Mouse (Mus musculus) heart, embryonic 10.5 days (tissue): ENCODE results near the gene Ddx56. TPM values are rescaled to one million over a fixed set of nuclear protein-coding genes. Genes with fewer than 3 reads are reported as not detected.
A peak's percentile ranks its signal among the peaks of the same experiment; 100 is the strongest.

ENCODE experiments used
- DNase-seq: peaks from one replicate; pipeline ENCODE4 v3.0.0-alpha.2; 2017; ENCODE audit warnings: low spot score
- H3K27ac ChIP-seq: fragments of 300-500 bp; sonication (generic); 2 replicates; pipeline ENCODE4 v1.5.1; 2016; ENCODE audit warnings: mild to moderate bottlenecking
- H3K27me3 ChIP-seq: fragments of 300-500 bp; sonication (generic); 2 replicates; pipeline ENCODE4 v1.6.1; 2016; ENCODE audit warnings: mild to moderate bottlenecking; ENCODE audit not compliant: poor library complexity, insufficient read depth, severe bottlenecking
- H3K36me3 ChIP-seq: fragments of 300-500 bp; sonication (generic); 2 replicates; pipeline ENCODE4 v1.6.1; 2016; ENCODE audit warnings: mild to moderate bottlenecking, moderate library complexity
- H3K4me1 ChIP-seq: fragments of 300-500 bp; sonication (generic); 2 replicates; pipeline ENCODE4 v1.6.1; 2016; ENCODE audit warnings: mild to moderate bottlenecking
- H3K4me3 ChIP-seq: fragments of 300-500 bp; sonication (generic); 2 replicates; pipeline ENCODE4 v1.5.1; 2016; ENCODE audit warnings: mild to moderate bottlenecking, moderate library complexity
- H3K9me3 ChIP-seq: fragments of 300-500 bp; sonication (generic); 2 replicates; pipeline ENCODE4 v1.6.1; 2016; ENCODE audit warnings: mild to moderate bottlenecking, moderate library complexity
- WGBS: fragments of 180-500 bp; shearing (Covaris S2); methylation state at CpG from one replicate; pipeline ENCODE4 v1.1.7; 2016; 5-methylcytosine and 5-hydroxymethylcytosine counted together
- polyA plus RNA-seq: library from polyadenylated mRNA; unstranded; fragments of >200 nt; fragmentation: Nextera tagmentation; extraction: Ambion mirVana; gene quantifications from 2 replicates; pipeline ENCODE4 v1.2.1, GENCODE M21; 2016

Gene Ddx56
- polyA plus RNA-seq, 1 experiment from 2014 or later: 111 TPM

DNA sequence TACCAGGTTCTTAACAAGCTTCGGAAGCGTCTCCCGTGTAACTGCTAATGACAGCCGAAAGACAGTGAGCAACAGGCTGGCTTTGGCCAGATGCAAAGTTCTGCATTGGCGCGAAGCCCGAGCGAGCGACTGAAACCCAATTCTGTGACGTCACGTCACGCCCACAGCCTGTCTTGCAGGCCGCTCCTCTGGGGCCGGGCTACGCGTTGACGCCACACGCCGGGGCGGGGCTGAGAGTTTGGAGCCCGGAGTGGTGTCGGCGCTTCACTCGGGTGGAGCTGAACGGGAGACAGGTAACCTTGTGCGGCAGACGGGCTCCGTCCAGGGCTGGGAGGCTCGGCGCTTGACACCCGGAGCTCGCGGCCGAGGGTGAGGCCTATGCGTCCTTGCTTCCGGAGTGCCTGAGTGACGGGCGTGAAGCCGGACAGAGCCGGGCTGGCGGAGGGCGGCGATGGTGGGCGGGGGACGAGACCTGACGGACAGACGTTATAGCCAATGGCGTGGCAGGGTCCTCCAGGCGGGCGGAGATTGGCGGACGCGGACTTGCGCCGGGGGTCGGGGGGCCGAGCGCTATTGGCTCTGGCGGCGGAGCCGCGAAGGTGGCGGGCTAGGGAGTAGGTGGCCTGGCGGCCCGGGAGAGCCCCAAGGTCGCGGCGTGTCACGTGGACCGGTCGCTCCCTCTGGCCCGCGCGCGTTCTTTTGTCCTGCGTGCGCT, 24.0 kb upstream of the Ddx56 start, which contains the start of gene Ogdh:
Gene Ogdh (plus strand): TSS at position 233 of the 715 bp plus-strand sequence.
- Histone ChIP-seq H3K9me3 (no peaks in the 10 kb centered on the region), H3K4me1 (peaks cover 16% of the 10 kb centered on the region; the same call in 1 of the 2 replicates), H3K36me3 (no peaks in the 10 kb centered on the region), H3K27ac (peak within 1 kb of the TSS; percentile 95), H3K27me3 (no peaks in the 10 kb centered on the region), H3K4me3 (peak within 1 kb of the TSS; percentile 85)
- peak; percentile 99 for DNase-seq
- WGBS: under 1% methylated on average over 76 of the region's 77 CpGs

DNA sequence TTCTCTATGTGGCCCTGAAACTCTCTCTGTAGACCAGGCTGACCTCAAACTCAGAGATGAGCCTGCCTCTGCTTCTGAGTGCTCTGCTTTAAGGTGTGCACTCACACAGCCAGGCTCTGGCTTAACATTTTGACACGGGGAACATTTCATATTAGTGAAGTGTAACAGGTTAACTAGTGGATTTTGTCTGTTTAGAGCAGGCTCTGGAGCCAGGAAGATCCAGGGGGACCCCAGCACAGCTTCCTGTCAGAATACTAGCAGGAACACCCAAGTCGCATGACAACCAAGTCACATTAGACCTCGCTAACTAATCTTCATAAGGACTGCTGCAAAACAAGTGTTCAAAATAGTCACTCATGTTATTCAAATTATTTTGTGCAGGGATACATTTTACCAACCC, 23.3 kb upstream of the Ddx56 start:
- Histone ChIP-seq H3K4me3 (peak overlapping the region; percentile 85), H3K27me3 (no peaks in the 10 kb centered on the region), H3K36me3 (no peaks in the 10 kb centered on the region), H3K9me3 (no peaks in the 10 kb centered on the region), H3K27ac (peak overlapping the region; percentile 95), H3K4me1 (peaks cover 16% of the 10 kb centered on the region; the same call in 1 of the 2 replicates)
- WGBS: 25% methylated on average over 3 of the region's 3 CpGs
- DNase-seq: no peak

DNA sequence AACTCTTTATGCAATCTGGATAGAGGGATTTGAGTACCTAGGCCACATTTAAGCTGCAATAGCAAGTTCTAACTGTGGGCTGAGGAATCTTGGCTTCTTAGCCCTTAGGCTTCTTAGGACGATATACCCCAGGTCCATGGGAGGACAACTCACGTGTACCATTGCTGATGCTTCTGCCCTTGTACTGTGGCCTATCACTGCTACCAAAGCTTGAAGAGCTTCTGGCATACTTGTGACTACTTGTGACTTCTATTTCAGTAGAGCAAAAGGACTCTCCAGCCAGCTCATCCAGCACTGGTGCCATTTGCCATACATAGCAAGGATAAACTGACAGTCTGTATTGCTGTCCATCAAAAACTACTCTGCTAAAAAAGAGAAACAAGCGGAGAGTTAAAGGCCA, 22.6 kb upstream of the Ddx56 start:
- Histone ChIP-seq H3K36me3 (no peaks in the 10 kb centered on the region), H3K27me3 (no peaks in the 10 kb centered on the region), H3K9me3 (no peaks in the 10 kb centered on the region), H3K4me3 (no peak overlapping the region), H3K4me1 (peaks cover 16% of the 10 kb centered on the region; the same call in 1 of the 2 replicates), H3K27ac (no peak overlapping the region)
- no peak for DNase-seq
- WGBS: 85% methylated on average over 3 of the region's 3 CpGs

DNA sequence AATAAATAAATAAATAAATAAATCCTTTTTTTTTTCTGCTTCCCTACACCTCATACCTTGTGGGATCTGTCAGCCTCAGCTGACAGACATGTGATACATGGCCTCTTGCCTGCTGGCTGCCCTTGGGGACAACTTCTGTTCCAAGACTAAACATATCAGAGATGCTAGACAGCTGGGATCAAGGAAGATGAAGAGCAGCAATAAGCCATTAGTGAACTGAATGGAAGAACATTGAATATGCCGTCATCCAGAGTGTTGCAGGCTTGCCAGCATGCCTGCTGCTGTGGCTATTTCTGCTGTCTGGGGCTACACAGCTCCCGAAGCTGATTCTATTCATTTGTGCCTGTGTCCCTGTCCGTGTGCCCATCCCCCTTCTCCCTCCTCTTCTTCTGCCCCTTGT, 15.4 kb upstream of the Ddx56 start:
- no peak for DNase-seq
- H3K4me3 ChIP-seq: no peak overlapping the region
- peaks cover 5% of the 10 kb centered on the region; the same call in 1 of the 2 replicates for H3K9me3 ChIP-seq
- 89% methylated on average over 3 of the region's 3 CpGs for WGBS
- H3K36me3 ChIP-seq: no peaks in the 10 kb centered on the region
- H3K4me1 ChIP-seq: no peaks in the 10 kb centered on the region
- H3K27ac ChIP-seq: no peak overlapping the region
- no peaks in the 10 kb centered on the region for H3K27me3 ChIP-seq

DNA sequence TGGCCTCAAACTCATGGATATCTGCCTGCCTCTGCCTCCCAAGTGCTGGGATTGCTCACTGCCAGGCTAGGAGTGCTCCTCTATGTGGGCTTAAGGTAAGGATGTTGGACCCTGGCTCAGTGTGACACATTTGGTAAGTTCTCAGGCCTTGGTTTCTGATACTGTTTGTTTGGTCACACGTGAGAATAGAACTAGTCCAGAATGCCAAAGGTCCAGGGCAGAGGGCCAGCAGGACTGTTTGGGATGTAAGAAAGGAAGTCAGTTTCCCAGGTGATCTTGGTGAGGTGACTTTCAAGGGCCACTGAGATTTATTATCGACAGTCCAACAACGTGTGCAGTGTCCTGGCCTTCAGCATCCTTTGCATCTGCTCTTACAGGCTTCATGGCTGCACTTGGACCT, 8.9 kb upstream of the Ddx56 start:
- Histone ChIP-seq H3K4me1 (peaks cover 14% of the 10 kb centered on the region), H3K9me3 (peaks cover 5% of the 10 kb centered on the region; the same call in 1 of the 2 replicates), H3K27me3 (no peaks in the 10 kb centered on the region), H3K36me3 (peaks cover 12% of the 10 kb centered on the region), H3K4me3 (no peak overlapping the region), H3K27ac (no peak overlapping the region)
- DNase-seq: no peak
- 80% methylated on average over 3 of the region's 3 CpGs for WGBS

DNA sequence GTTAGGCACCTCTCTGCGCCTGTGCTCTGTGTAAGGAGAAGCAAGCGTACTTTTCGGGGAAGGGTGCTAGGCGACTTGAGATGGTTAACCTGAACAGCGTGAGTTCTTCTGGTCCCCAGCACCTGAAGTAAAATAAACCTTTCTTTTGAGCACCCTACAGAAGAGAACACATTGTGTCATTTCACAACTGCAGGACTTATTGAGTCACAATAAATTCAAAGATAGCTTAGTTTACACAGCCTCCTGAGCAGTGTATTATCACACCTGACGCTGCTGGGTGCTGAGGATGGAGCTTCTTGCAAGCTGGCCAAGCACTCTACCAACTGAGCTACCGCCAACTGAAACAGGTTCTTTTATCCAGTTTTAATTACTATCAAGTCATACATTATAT, 7.5 kb upstream of the Ddx56 start:
- DNase-seq: no peak
- Histone ChIP-seq H3K9me3 (peaks cover 3% of the 10 kb centered on the region; the same call in 1 of the 2 replicates), H3K36me3 (peaks cover 24% of the 10 kb centered on the region), H3K27me3 (no peaks in the 10 kb centered on the region), H3K4me3 (peak overlapping the region; percentile 96), H3K27ac (peak overlapping the region; percentile 90), H3K4me1 (peaks cover 14% of the 10 kb centered on the region)
- 23% methylated on average over 7 of the region's 7 CpGs for WGBS

DNA sequence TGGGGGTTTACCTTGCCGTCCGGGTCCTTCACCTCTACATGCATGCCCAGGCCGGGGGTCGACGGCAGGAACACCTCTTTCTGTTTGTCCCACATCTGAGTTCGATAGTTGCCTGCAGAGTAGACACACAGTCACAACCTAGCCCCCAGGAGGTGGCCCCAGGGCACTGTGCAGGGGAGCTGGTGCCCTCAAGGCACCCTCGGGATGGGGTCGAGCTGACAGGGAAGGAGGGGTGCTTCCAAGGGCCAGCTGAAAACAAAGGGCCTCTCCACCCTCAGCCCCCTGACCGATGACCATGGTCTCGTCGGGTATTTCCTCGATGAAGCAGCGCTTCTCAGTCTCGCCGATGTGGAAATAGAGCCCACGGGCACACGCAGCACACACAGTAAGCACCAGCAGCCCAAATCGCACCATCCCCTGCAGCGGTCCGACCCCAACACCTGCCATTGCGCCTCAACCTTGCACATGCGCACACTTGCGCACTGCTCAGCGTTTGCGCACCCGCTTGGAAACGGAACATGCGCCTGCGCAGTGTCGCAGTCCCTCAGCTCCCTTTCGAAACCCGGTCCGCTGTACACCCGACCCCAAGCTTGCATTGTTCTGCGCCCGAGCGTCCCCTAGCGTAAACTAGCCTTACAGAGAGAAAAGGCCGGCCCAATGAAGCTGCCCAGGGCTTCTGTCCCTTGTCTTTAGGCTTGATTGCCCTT, 7.0 kb upstream of the Ddx56 start, which contains the start of gene Tmed4:
Gene Tmed4 (minus strand): TSS at position 484 of the 707 bp plus-strand sequence.
- Histone ChIP-seq H3K9me3 (no peaks in the 10 kb centered on the region), H3K4me1 (peaks cover 14% of the 10 kb centered on the region), H3K4me3 (peak within 1 kb of the TSS; percentile 96), H3K36me3 (peaks cover 24% of the 10 kb centered on the region), H3K27ac (peak within 1 kb of the TSS; percentile 90), H3K27me3 (no peaks in the 10 kb centered on the region)
- under 1% methylated on average over 39 of the region's 39 CpGs for WGBS
- DNase-seq: peak; percentile 97

DNA sequence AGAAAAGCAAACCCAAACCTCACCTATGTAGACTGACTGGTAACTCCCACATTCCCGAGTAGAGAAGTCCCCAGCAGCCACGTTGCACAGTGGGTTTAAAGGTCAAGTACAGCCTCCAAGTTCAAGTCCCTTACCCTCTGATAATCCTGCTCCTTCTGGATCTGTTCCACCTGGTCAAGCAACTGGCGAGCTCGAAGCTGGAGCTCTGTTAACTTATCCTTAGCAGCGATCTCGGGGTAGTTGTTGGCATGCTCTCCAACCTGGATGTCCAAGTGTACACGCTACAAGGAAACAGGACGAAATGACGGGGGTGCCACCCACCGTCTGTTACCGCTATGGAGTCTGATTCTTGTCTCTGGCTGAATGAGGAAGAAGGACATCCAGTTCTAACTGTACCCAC, 6.0 kb upstream of the Ddx56 start:
- no peaks in the 10 kb centered on the region for H3K27me3 ChIP-seq
- H3K36me3 ChIP-seq: peaks cover 24% of the 10 kb centered on the region
- H3K27ac ChIP-seq: peak overlapping the region; percentile 90; the same call in 1 of the 2 replicates
- H3K4me3 ChIP-seq: peak overlapping the region; percentile 96
- DNase-seq: no peak
- 69% methylated on average over 11 of the region's 11 CpGs for WGBS
- no peaks in the 10 kb centered on the region for H3K9me3 ChIP-seq
- H3K4me1 ChIP-seq: peaks cover 14% of the 10 kb centered on the region

DNA sequence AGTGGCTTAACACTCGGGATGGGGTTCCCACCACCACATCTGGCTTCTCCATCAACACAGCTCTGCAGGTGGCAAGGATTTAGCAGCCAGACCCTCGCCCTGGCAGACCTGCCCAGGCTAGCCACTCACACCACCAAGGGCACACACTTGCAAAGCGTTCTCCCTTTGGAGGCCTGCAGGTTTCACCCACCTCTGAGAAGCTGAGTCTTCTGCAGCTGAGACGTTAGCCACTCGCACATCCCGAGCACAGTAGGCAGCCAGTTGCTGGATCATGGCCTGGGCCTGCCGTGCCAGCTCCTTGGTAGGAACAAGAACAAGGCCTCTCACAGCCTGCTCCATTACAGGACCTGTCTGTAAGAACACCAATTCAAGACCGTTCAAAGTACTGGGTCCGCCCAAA, 951 bp downstream of the Ddx56 start:
- H3K9me3 ChIP-seq: no peaks in the 10 kb centered on the region
- no peaks in the 10 kb centered on the region for H3K27me3 ChIP-seq
- H3K4me3 ChIP-seq: peak overlapping the region; percentile 88
- WGBS: 63% methylated on average over 9 of the region's 9 CpGs
- no peak for DNase-seq
- peaks cover 8% of the 10 kb centered on the region for H3K4me1 ChIP-seq
- H3K27ac ChIP-seq: peak overlapping the region; percentile 90; the same call in 1 of the 2 replicates
- H3K36me3 ChIP-seq: peaks cover 61% of the 10 kb centered on the region

DNA sequence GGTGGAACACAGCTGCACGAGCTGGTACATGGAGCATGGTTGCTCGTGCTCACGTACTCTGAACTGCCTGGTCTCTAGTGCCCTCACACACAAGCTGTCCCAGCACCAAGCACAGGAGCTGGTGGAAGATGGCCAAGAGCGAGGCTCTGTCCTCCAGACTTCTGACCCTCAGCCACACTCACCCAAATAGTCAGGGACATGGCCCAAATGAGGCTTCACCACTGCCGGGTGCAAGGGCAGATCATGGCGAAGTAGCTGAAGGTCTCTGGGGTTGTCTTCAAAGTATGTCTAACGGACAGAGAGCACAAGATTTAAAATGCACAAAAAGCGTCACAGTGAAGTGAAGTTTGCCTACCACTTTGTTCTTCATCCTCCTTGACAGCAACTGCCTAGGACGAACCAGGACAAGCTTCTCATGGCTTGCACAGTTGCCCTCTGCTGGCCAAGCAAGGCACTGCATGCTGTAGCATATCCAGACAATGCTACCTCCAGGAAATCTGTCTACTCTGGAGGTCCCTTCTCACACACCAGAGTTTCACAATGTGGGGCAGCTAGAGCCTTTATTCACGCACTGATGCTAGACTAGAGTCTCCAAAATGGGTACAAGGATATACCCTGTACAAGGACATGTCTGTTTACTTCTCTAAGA, 6.0 kb downstream of the Ddx56 start:
- no peaks in the 10 kb centered on the region for H3K27me3 ChIP-seq
- H3K4me3 ChIP-seq: no peak overlapping the region
- peaks cover 92% of the 10 kb centered on the region for H3K36me3 ChIP-seq
- H3K27ac ChIP-seq: no peak overlapping the region
- no peak for DNase-seq
- peaks cover 4% of the 10 kb centered on the region for H3K4me1 ChIP-seq
- WGBS: 83% methylated on average over 10 of the region's 10 CpGs
- no peaks in the 10 kb centered on the region for H3K9me3 ChIP-seq

DNA sequence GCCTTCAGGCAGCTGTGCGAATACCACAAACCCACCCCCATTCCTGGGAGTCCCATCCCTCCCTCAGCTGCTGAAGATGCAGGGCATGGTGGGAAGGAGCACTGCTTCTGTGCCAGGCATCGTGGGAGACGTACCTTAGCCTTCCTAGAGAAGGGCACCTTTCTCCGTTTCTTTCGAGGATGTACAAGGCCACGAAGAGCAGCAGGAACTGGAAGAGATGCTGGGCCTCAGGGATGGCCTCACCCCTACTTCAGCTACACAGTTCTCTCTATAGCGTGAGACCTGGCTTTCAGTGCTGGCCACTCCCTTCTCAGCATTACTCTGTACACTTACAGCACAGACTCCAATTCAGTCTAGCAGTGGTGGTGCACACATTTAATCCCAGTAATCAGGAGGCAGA, 8.2 kb downstream of the Ddx56 start:
- WGBS: 94% methylated on average over 7 of the region's 7 CpGs
- no peaks in the 10 kb centered on the region for H3K4me1 ChIP-seq
- no peak overlapping the region for H3K27ac ChIP-seq
- H3K4me3 ChIP-seq: no peak overlapping the region
- no peaks in the 10 kb centered on the region for H3K9me3 ChIP-seq
- H3K36me3 ChIP-seq: peaks cover 73% of the 10 kb centered on the region
- no peak for DNase-seq
- H3K27me3 ChIP-seq: no peaks in the 10 kb centered on the region

DNA sequence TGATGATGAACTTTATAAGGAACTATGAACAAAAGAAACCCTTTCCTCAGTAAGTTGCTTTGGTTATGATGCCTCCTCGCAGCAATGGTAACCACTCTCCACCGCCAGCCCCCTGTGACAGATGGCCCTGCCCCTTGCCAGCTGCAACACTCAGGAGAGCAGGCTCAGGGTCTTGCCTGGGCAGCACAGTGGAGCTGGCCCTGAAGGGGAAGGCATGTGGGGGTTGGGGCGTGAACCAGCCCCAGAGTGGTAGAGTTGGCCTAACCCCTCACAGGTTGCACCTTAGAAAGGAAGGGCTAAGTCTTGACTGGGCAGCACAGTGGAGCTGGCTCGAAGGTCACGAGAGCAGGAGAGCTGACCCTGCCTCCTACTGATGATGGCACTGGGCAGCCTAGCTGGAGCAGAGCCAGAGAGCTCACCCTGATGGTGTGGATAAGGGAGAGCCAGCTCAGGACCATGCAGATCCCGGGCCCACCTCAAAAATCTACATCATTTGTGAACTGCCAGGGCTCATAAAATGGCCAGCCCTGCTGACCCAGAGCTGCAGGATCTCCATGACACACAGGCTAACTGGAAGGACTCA, 11.0 kb downstream of the Ddx56 start:
- WGBS: 73% methylated on average over 6 of the region's 6 CpGs
- H3K4me1 ChIP-seq: no peaks in the 10 kb centered on the region
- peaks cover 45% of the 10 kb centered on the region for H3K36me3 ChIP-seq
- no peaks in the 10 kb centered on the region for H3K27me3 ChIP-seq
- no peak for DNase-seq
- H3K4me3 ChIP-seq: no peak overlapping the region
- H3K27ac ChIP-seq: no peak overlapping the region
- no peaks in the 10 kb centered on the region for H3K9me3 ChIP-seq
